Mouse (Mus musculus): ENCODE data around the gene Ube2v1. TPM values are rescaled to one million over a fixed set of nuclear protein-coding genes. Genes with fewer than 3 reads are reported as not detected.

The Ube2v1 gene
- polyA plus RNA-seq, 1 experiment from 2014 or later = 218 TPM

GRCm38 (mm10) chr2:167642164-167642563, 10.3 kb upstream of the Ube2v1 start:
- Histone ChIP-seq H3K4me2 (ENCODE audit: low read depth, low read length) (no peak overlapping the region), H3K4me3 (ENCODE audit: low read length) (no peak overlapping the region), H3K27ac (ENCODE audit: low read length) (no peak overlapping the region), H3K27me3 (ENCODE audit: control insufficient read depth, insufficient read depth, low read length) (no peaks in the 10 kb centered on the region), H3K9me3 (replicated peaks; ENCODE audit: control insufficient read depth, low read length) (no peaks in the 10 kb centered on the region; the same call in 1 of the 2 replicates), H3K9ac (ENCODE audit: low read length) (no peak overlapping the region), H3K36me3 (ENCODE audit: control insufficient read depth, insufficient read depth) (0 out of 2 replicates have a peak, but pooled peaks cover 2% of the 10 kb centered on the region), H3K4me1 (ENCODE audit: control insufficient read depth, insufficient read depth, low read length) (no peaks in the 10 kb centered on the region)
- 83% methylated on average over 6 of the region's 6 CpGs for WGBS
- ATAC-seq (replicated peaks; ENCODE audit: extremely low read depth, insufficient read depth, low FRiP score) = no peak

DNA sequence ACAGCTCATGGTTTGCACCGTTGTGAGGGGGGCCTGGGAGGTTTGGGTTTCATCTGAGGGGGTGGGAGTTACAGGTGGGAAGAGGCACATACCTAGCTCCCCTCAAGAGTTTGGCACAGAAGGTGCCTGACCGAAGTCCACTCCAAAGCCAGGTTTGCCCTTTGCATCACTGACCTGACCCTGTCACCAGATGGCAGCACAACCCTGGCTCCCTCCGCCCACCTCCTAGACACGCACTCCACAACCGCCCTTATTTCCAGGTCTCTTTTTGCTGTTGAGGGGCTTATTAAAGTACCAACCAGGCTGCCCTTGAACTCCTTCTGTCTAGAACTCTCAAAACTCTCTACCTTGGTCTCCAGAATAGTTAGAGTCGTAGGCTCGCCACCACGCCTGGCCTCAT, 9.4 kb upstream of the Ube2v1 start:
- Histone ChIP-seq H3K27ac (ENCODE audit: low read length) (no peak overlapping the region), H3K4me3 (ENCODE audit: low read length) (no peak overlapping the region), H3K36me3 (ENCODE audit: control insufficient read depth, insufficient read depth) (0 out of 2 replicates have a peak, but pooled peaks cover 2% of the 10 kb centered on the region), H3K4me2 (ENCODE audit: low read depth, low read length) (no peak overlapping the region), H3K9ac (ENCODE audit: low read length) (no peak overlapping the region), H3K27me3 (ENCODE audit: control insufficient read depth, insufficient read depth, low read length) (no peaks in the 10 kb centered on the region), H3K9me3 (replicated peaks; ENCODE audit: control insufficient read depth, low read length) (no peaks in the 10 kb centered on the region; the same call in 1 of the 2 replicates), H3K4me1 (ENCODE audit: control insufficient read depth, insufficient read depth, low read length) (no peaks in the 10 kb centered on the region)
- ATAC-seq (replicated peaks; ENCODE audit: extremely low read depth, insufficient read depth, low FRiP score) = no peak
- WGBS = 44% methylated on average over 8 of the region's 8 CpGs

- no peak for ATAC-seq (replicated peaks; ENCODE audit: extremely low read depth, insufficient read depth, low FRiP score)
Measured at GRCm38 (mm10) chr2:167640279-167640678, 8.4 kb upstream of the Ube2v1 start.

GRCm38 (mm10) chr2:167634865-167635512, 3.1 kb upstream of the Ube2v1 start:
- no peak for ATAC-seq (replicated peaks; ENCODE audit: extremely low read depth, insufficient read depth, low FRiP score)
- H3K4me2 ChIP-seq (ENCODE audit: low read depth, low read length) = peak overlapping the region; percentile 80
- H3K4me3 ChIP-seq (ENCODE audit: low read length) = peak overlapping the region; percentile 47
- H3K27ac ChIP-seq (ENCODE audit: low read length) = 0 out of 2 replicates have a peak overlapping the region, but pooled peaks have one; percentile 24
- H3K9me3 ChIP-seq (replicated peaks; ENCODE audit: control insufficient read depth, low read length) = no peaks in the 10 kb centered on the region; the same call in 1 of the 2 replicates
- H3K27me3 ChIP-seq (ENCODE audit: control insufficient read depth, insufficient read depth, low read length) = no peaks in the 10 kb centered on the region
- peak overlapping the region; percentile 57 for H3K9ac ChIP-seq (ENCODE audit: low read length)
- 65% methylated on average over 7 of the region's 7 CpGs for WGBS
- no peaks in the 10 kb centered on the region for H3K36me3 ChIP-seq (ENCODE audit: control insufficient read depth, insufficient read depth)
- peaks cover 29% of the 10 kb centered on the region for H3K4me1 ChIP-seq (ENCODE audit: control insufficient read depth, insufficient read depth, low read length)

More at GRCm38 (mm10) chr2:167640279-167640678, 8.4 kb upstream of the Ube2v1 start:
- Histone ChIP-seq H3K4me1 (ENCODE audit: control insufficient read depth, insufficient read depth, low read length) (no peaks in the 10 kb centered on the region), H3K9ac (ENCODE audit: low read length) (no peak overlapping the region), H3K4me3 (ENCODE audit: low read length) (no peak overlapping the region), H3K27ac (ENCODE audit: low read length) (no peak overlapping the region), H3K36me3 (ENCODE audit: control insufficient read depth, insufficient read depth) (0 out of 2 replicates have a peak, but pooled peaks cover 2% of the 10 kb centered on the region), H3K4me2 (ENCODE audit: low read depth, low read length) (no peak overlapping the region), H3K9me3 (replicated peaks; ENCODE audit: control insufficient read depth, low read length) (no peaks in the 10 kb centered on the region; the same call in none of the 2 replicates), H3K27me3 (ENCODE audit: control insufficient read depth, insufficient read depth, low read length) (no peaks in the 10 kb centered on the region)
- WGBS = 82% methylated on average over 3 of the region's 3 CpGs

DNA sequence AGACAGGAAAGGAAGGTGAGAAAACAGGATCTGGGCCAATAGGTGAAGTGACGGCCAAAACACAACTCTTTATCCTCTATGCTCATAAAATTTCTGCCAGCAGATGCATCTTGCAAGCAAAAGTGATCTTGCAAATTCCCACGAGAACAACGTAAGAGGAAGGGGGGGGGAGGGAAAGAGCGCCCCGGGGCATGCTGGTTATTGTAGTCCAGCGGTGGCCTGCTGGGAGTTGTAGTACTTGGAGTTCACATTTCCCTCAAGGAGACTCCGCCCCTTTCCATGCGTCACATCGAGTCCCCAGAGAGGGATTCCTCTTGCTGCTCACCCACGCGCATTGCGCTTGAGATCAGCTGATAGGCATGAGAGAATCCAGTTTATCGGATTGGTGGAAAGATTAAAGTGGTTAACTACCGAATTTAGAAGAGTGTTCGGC, 2.5 kb upstream of the Ube2v1 start:
- H3K27me3 ChIP-seq (ENCODE audit: control insufficient read depth, insufficient read depth, low read length) = no peaks in the 10 kb centered on the region
- WGBS = under 1% methylated on average over 15 of the region's 15 CpGs
- H3K4me3 ChIP-seq (ENCODE audit: low read length) = peak overlapping the region; percentile 47
- H3K36me3 ChIP-seq (ENCODE audit: control insufficient read depth, insufficient read depth) = no peaks in the 10 kb centered on the region
- H3K4me1 ChIP-seq (ENCODE audit: control insufficient read depth, insufficient read depth, low read length) = peaks cover 36% of the 10 kb centered on the region
- no peaks in the 10 kb centered on the region; the same call in 1 of the 2 replicates for H3K9me3 ChIP-seq (replicated peaks; ENCODE audit: control insufficient read depth, low read length)
- ATAC-seq (replicated peaks; ENCODE audit: extremely low read depth, insufficient read depth, low FRiP score) = peak; percentile 59
- H3K27ac ChIP-seq (ENCODE audit: low read length) = peak overlapping the region; percentile 78
- peak overlapping the region; percentile 80 for H3K4me2 ChIP-seq (ENCODE audit: low read depth, low read length)
- H3K9ac ChIP-seq (ENCODE audit: low read length) = peak overlapping the region; percentile 61

GRCm38 (mm10) chr2:167633537-167633872, 1.6 kb upstream of the Ube2v1 start:
- peaks cover 44% of the 10 kb centered on the region for H3K4me1 ChIP-seq (ENCODE audit: control insufficient read depth, insufficient read depth, low read length)

DNA sequence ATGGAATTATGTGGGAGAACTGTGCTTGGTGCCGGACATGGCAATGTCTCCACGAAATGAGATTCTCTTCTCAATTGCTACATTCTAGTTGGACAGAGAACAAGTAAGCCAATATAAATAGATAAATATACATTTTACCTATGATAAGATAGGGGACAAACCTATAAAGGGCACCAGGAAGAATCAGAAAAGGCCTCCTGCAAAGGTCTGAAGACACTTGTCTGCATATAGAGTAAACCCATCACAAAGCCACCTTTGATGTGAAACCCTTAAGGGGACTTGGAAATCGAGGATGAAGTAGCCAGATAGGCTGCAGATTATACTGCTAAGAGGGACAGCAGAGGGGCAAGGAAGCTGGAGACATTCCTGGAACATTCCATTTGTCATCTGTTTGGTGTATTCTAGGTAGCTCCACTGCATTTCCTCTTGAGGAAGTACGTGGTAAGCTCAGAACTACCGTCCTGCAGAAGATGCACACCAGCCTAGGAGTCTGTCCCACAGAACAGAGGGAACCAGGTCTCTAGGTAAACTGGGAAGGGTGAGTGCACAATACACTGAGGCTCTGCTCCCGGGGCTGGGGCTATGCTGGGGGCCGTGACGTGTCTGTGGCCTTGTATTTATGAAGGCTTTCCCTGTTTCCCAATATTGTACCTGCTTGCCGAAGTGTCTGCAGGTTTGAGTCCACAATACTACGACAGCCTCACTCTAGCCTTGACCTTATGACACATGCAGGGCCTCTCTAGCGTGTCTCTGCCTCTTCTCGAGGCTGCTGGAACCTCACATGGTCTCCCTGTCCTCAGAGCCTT, 1.0 kb upstream of the Ube2v1 start:
- peak overlapping the region; percentile 78 for H3K27ac ChIP-seq (ENCODE audit: low read length)
- H3K4me2 ChIP-seq (ENCODE audit: low read depth, low read length) = peak overlapping the region; percentile 59
- H3K27me3 ChIP-seq (ENCODE audit: control insufficient read depth, insufficient read depth, low read length) = no peaks in the 10 kb centered on the region
- H3K4me1 ChIP-seq (ENCODE audit: control insufficient read depth, insufficient read depth, low read length) = peaks cover 50% of the 10 kb centered on the region
- whole genome bisulfite sequencing = 59% methylated on average over 12 of the region's 12 CpGs
- H3K36me3 ChIP-seq (ENCODE audit: control insufficient read depth, insufficient read depth) = no peaks in the 10 kb centered on the region
- H3K9ac ChIP-seq (ENCODE audit: low read length) = peak overlapping the region; percentile 63
- no peak for ATAC-seq (replicated peaks; ENCODE audit: extremely low read depth, insufficient read depth, low FRiP score)
- H3K9me3 ChIP-seq (replicated peaks; ENCODE audit: control insufficient read depth, low read length) = no peaks in the 10 kb centered on the region; the same call in 1 of the 2 replicates
- peak overlapping the region; percentile 66 for H3K4me3 ChIP-seq (ENCODE audit: low read length)

More at GRCm38 (mm10) chr2:167633537-167633872, 1.6 kb upstream of the Ube2v1 start:
- Histone ChIP-seq H3K36me3 (ENCODE audit: control insufficient read depth, insufficient read depth) (no peaks in the 10 kb centered on the region), H3K9me3 (replicated peaks; ENCODE audit: control insufficient read depth, low read length) (no peaks in the 10 kb centered on the region; the same call in 1 of the 2 replicates), H3K4me3 (ENCODE audit: low read length) (no peak overlapping the region), H3K27me3 (ENCODE audit: control insufficient read depth, insufficient read depth, low read length) (no peaks in the 10 kb centered on the region), H3K4me2 (ENCODE audit: low read depth, low read length) (no peak overlapping the region), H3K27ac (ENCODE audit: low read length) (peak overlapping the region; percentile 78), H3K9ac (ENCODE audit: low read length) (peak overlapping the region; percentile 13; the same call in 1 of the 2 replicates)
- ATAC-seq (replicated peaks; ENCODE audit: extremely low read depth, insufficient read depth, low FRiP score) = no peak
- 48% methylated on average over 6 of the region's 6 CpGs for WGBS

DNA sequence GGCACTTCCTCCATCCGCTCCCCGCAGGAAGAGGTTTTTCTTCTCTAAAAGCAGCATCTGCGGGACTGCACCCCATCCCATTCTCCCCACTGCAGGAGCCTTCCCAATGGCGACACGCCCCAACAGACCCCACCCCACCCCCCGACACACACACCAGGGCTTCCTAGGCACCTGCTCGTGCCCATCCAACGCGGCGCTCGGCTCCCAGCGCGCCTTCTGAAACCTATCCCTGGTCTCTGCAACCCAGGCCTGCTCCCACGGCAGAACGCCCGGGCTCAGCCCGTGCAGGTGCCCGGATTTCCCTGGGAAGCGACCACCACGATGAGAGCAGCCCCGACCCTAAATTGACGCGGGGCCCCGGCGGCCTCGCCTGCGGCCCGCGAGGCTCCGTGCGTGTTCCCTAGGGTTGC, 709 bp downstream of the Ube2v1 start:
- H3K4me2 ChIP-seq (ENCODE audit: low read depth, low read length) = peak overlapping the region; percentile 80
- peak overlapping the region; percentile 78 for H3K27ac ChIP-seq (ENCODE audit: low read length)
- under 1% methylated on average over 31 of the region's 31 CpGs for WGBS
- H3K4me1 ChIP-seq (ENCODE audit: control insufficient read depth, insufficient read depth, low read length) = peaks cover 54% of the 10 kb centered on the region
- H3K9me3 ChIP-seq (replicated peaks; ENCODE audit: control insufficient read depth, low read length) = no peaks in the 10 kb centered on the region; the same call in 1 of the 2 replicates
- H3K27me3 ChIP-seq (ENCODE audit: control insufficient read depth, insufficient read depth, low read length) = no peaks in the 10 kb centered on the region
- H3K9ac ChIP-seq (ENCODE audit: low read length) = peak overlapping the region; percentile 91
- peak; percentile 1; the same call in 1 of the 2 replicates for ATAC-seq (replicated peaks; ENCODE audit: extremely low read depth, insufficient read depth, low FRiP score)
- peak overlapping the region; percentile 66 for H3K4me3 ChIP-seq (ENCODE audit: low read length)
- no peaks in the 10 kb centered on the region for H3K36me3 ChIP-seq (ENCODE audit: control insufficient read depth, insufficient read depth)

Data from heart, embryonic 16.5 days (tissue).